Mouse (Mus musculus) Muller cell, postnatal 12 days (primary cell): ENCODE data around the gene Fam169a.

Source experiments
- DNase-seq: peaks from one replicate; pipeline ENCODE4 v3.0.0-alpha.2; 2015; ENCODE audit errors: inconsistent ontology term

Fam169a gene

GRCm38 (mm10) chr13:97180113-97180828, 113.2 kb downstream of the Fam169a start:
- DNase-seq = no peak
